Mouse (Mus musculus): ENCODE data around the gene Mbd6.

Gene Mbd6

GRCm38 (mm10) chr10:127264336-127264735 lies 24.5 kb downstream of the Mbd6 start:
- in situ Hi-C loops (cut with MboI, MseI): no loop called here

- in situ Hi-C loops (cut with MboI, MseI): no loop called here
These were observed 25.2 kb downstream of the Mbd6 start for GRCm38 (mm10) chr10:127263631-127264030.

- in situ Hi-C loops (cut with MboI, MseI): no loop called here
These were observed 26.0 kb downstream of the Mbd6 start, which contains the start of gene Kif5a for GRCm38 (mm10) chr10:127262548-127263398. Kif5a (minus strand) TSS chr10:127263348.

- in situ Hi-C loops (cut with MboI, MseI): no loop called here
These were observed 26.9 kb downstream of the Mbd6 start for GRCm38 (mm10) chr10:127261706-127262547.

- in situ Hi-C loops (cut with MboI, MseI): loop anchor here (10.0 kb wide), 1 partner anchor 334 kb away; no protein-coding TSS in a partner anchor
These were observed 30.3 kb downstream of the Mbd6 start for GRCm38 (mm10) chr10:127258489-127258888.

- in situ Hi-C loops (cut with MboI, MseI): loop anchor here (10.0 kb wide), 1 partner anchor 333 kb away; no protein-coding TSS in a partner anchor
These were observed 31.0 kb downstream of the Mbd6 start for GRCm38 (mm10) chr10:127257790-127258189.

GRCm38 (mm10) chr10:127255625-127256345 lies 33.0 kb downstream of the Mbd6 start:
- in situ Hi-C loops (cut with MboI, MseI): loop anchor here (10.0 kb wide), 1 partner anchor 331 kb away; no protein-coding TSS in a partner anchor

GRCm38 (mm10) chr10:127250810-127251209 lies 38.0 kb downstream of the Mbd6 start:
- in situ Hi-C loops (cut with MboI, MseI): loop anchor here (10.0 kb wide), 1 partner anchor 326 kb away; no protein-coding TSS in a partner anchor

GRCm38 (mm10) chr10:127238241-127238824 lies 50.5 kb downstream of the Mbd6 start:
- in situ Hi-C loops (cut with MboI, MseI): no loop called here

- in situ Hi-C loops (cut with MboI, MseI): no loop called here
These were observed 52.3 kb downstream of the Mbd6 start for GRCm38 (mm10) chr10:127236541-127236940.

GRCm38 (mm10) chr10:127233141-127233540 lies 55.7 kb downstream of the Mbd6 start:
- in situ Hi-C loops (cut with MboI, MseI): no loop called here
